Mouse (Mus musculus) megakaryocyte, embryonic 14.5 days (primary cell): ENCODE measurements at regions not wholly inside any gene's neighbourhood (a gene's known extent, or its start where the extent isn't known, plus 50 kb on each side); places are given as distances from the start of the nearest gene placed in this dataset.
A peak's percentile ranks its signal among the peaks of the same experiment; 100 is the strongest.
"Not testable (repeated sequence)": the region's sequence is repeated elsewhere in the genome, so short reads cannot be mapped to it uniquely, and the experiment has no call there.

ENCODE experiments used
- H3K27me3 ChIP-seq: replicated peaks from 2 replicates; pipeline ENCODE3; 2012; ENCODE audit warnings: inconsistent platforms
- H3K36me3 ChIP-seq: replicated peaks from 2 replicates; pipeline ENCODE3; 2012; ENCODE audit warnings: low read length, inconsistent platforms, mixed read lengths
- H3K4me1 ChIP-seq: 2 replicates; pipeline ENCODE4 v1.6.1; 2012; ENCODE audit warnings: inconsistent platforms
- H3K4me3 ChIP-seq: replicated peaks from 2 replicates; pipeline ENCODE3; 2012; ENCODE audit warnings: moderate library complexity, mild to moderate bottlenecking, inconsistent platforms
- H3K9me3 ChIP-seq: 2 replicates; pipeline ENCODE4 v1.6.1; 2012; ENCODE audit warnings: inconsistent platforms
- FLI1 ChIP-seq: IDR thresholded peaks from 2 replicates; pipeline ENCODE4 v1.6.1; 2012; ENCODE audit warnings: low read length, inconsistent platforms, mixed read lengths
- GATA1 ChIP-seq: IDR thresholded peaks from 3 replicates; pipeline ENCODE4 v1.6.1; 2012; ENCODE audit warnings: mixed read lengths, low read length, inconsistent platforms, borderline replicate concordance

- Histone ChIP-seq H3K36me3 (no peaks in the 10 kb centered on the region), H3K4me1 (peaks cover 87% of the 10 kb centered on the region), H3K27me3 (peaks cover 2% of the 10 kb centered on the region), H3K4me3 (no peak overlapping the region), H3K9me3 (no peaks in the 10 kb centered on the region)
- TF ChIP-seq GATA1 (no peak), FLI1 (no peak)
Observed at GRCm38 (mm10) chr8:126868831-126869463, 76.7 kb downstream of the Tomm20 start.

- Histone ChIP-seq H3K27me3 (peaks cover 2% of the 10 kb centered on the region), H3K36me3 (no peaks in the 10 kb centered on the region), H3K4me1 (peaks cover 92% of the 10 kb centered on the region), H3K4me3 (no peak overlapping the region), H3K9me3 (no peaks in the 10 kb centered on the region)
- TF ChIP-seq GATA1, result no peak
- TF ChIP-seq FLI1, result no peak
Observed at GRCm38 (mm10) chr8:126867121-126867988, 78.3 kb downstream of the Tomm20 start.

- H3K4me3 ChIP-seq, result no peak overlapping the region
- peaks cover 96% of the 10 kb centered on the region for H3K4me1 ChIP-seq
- no peaks in the 10 kb centered on the region for H3K9me3 ChIP-seq
- no peaks in the 10 kb centered on the region for H3K36me3 ChIP-seq
- peaks cover 2% of the 10 kb centered on the region for H3K27me3 ChIP-seq
- TF ChIP-seq FLI1 (no peak), GATA1 (no peak)
Observed at GRCm38 (mm10) chr8:126864314-126864948, 81.2 kb downstream of the Tomm20 start.

- H3K4me1 ChIP-seq, result peaks cover 96% of the 10 kb centered on the region
- H3K9me3 ChIP-seq, H3K36me3 ChIP-seq, H3K4me3 ChIP-seq, H3K27me3 ChIP-seq: not testable (repeated sequence)
Observed at GRCm38 (mm10) chr8:126863661-126864060, 82.0 kb downstream of the Tomm20 start.

GRCm38 (mm10) chr8:126861754-126862153 is 83.9 kb downstream of the Tomm20 start:
- peaks cover 2% of the 10 kb centered on the region for H3K27me3 ChIP-seq
- peaks cover 3% of the 10 kb centered on the region; the same call in 1 of the 2 replicates for H3K9me3 ChIP-seq
- H3K36me3 ChIP-seq, result peaks cover 6% of the 10 kb centered on the region
- H3K4me3 ChIP-seq, result no peak overlapping the region
- H3K4me1 ChIP-seq, result peaks cover 95% of the 10 kb centered on the region
- TF ChIP-seq FLI1 (no peak), GATA1 (no peak)

- Histone ChIP-seq H3K4me1 (peaks cover 98% of the 10 kb centered on the region), H3K36me3 (peaks cover 6% of the 10 kb centered on the region), H3K9me3 (peaks cover 3% of the 10 kb centered on the region; the same call in 1 of the 2 replicates), H3K4me3 (no peak overlapping the region), H3K27me3 (no peaks in the 10 kb centered on the region)
- TF ChIP-seq FLI1, result no peak
Observed at GRCm38 (mm10) chr8:126860630-126861029, 85.0 kb downstream of the Tomm20 start.

- no peak overlapping the region for H3K4me3 ChIP-seq
- peaks cover 6% of the 10 kb centered on the region for H3K36me3 ChIP-seq
- H3K9me3 ChIP-seq, result peaks cover 3% of the 10 kb centered on the region; the same call in 1 of the 2 replicates
- no peak for TF ChIP-seq GATA1
- TF ChIP-seq FLI1, result no peak
- no peaks in the 10 kb centered on the region for H3K27me3 ChIP-seq
- H3K4me1 ChIP-seq, result peaks cover 98% of the 10 kb centered on the region
Observed at GRCm38 (mm10) chr8:126859706-126860424, 85.8 kb downstream of the Tomm20 start.

GRCm38 (mm10) chr8:126857307-126858203 is 88.1 kb downstream of the Tomm20 start:
- Histone ChIP-seq H3K27me3 (no peaks in the 10 kb centered on the region), H3K4me3 (peak overlapping the region; percentile 0), H3K9me3 (peaks cover 3% of the 10 kb centered on the region; the same call in 1 of the 2 replicates), H3K4me1 (peaks cover 97% of the 10 kb centered on the region), H3K36me3 (peaks cover 6% of the 10 kb centered on the region)
- no peak for TF ChIP-seq FLI1
- TF ChIP-seq GATA1, result no peak

GRCm38 (mm10) chr8:126855914-126856313 is 89.7 kb downstream of the Tomm20 start:
- Histone ChIP-seq H3K27me3 (no peaks in the 10 kb centered on the region), H3K4me3 (no peak overlapping the region), H3K36me3 (peaks cover 6% of the 10 kb centered on the region), H3K9me3 (peaks cover 3% of the 10 kb centered on the region; the same call in 1 of the 2 replicates), H3K4me1 (peaks cover 97% of the 10 kb centered on the region)
- no peak for TF ChIP-seq FLI1
- no peak for TF ChIP-seq GATA1
